Mouse (Mus musculus): ENCODE results near the gene Rbpj.

DNA sequence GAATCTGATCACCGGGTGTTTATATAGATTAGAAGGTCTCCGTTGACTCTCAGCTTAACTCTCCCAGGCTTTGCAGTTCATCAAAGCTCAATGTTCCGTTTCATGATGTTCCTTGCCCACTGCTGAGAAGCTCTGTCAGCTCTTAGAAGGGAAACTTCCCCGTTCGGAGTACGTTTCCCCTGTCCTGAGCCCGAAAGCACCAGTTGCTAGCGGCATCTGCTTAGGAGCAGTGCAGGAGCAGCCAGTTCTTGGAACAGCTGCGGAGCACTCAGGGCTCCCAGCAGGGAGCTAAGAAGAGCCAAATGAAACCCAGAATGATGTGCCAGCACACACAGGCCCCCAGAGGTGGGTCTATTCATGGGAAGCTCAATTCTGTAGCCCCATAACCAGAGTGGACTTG, 15.0 kb upstream of the Rbpj start:
- TF ChIP-seq CTCF (IDR thresholded peaks at IDR 0.05; ENCODE audit: low read depth) (no peak), EP300 (IDR thresholded peaks at IDR 0.05; ENCODE audit: low read depth) (no peak)
